Comparison of ENCODE assay signal across 8 mouse cellular contexts in the genomic region with DNA sequence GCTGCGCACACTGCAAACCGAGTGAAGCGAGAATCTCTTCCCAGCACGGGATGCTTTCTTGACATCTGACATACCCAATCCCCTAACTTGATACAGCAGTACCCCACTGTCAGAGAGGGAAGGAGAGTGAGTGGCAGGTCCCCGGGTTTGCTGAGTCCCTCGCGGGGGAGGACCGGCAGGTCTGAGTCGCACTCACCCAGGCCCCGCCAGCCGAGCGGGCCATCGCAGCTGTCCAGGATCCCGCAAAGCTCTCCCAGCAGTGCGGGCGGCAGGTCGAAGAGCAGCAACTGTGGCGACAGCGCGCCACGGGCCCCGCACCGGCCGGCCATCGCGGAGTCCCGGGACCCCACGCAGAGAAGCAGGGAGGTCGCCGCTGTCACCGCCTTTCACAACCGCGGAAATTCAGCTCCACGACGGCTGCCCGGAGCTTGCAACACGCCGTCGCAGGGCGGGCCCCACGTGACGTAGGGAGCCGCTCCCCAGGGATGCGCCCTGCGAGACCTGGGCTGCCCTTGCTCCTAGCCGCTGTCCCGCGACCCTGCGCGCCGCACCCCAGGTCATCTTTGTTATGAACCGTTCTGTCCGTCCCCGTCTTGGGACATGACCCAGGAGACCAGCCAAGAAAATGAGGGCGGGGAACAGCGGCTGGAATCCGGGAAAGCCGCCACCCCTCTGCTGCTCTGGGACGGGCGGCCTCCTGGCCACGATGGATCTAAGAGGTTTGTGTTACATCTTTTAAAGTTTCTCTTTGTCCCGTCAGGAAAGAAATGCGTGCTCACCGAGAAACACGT. TPM values are rescaled to one million over a fixed set of nuclear protein-coding genes. Genes with fewer than 3 reads are reported as not detected.
A peak's percentile ranks its signal among the peaks of the same experiment; 100 is the strongest.
DNase-seq lines count a peak whose midpoint lies in the region; ATAC-seq and TF ChIP-seq lines count a peak whose summit lies in the region.

A gene (plus strand): TSS at position 460 of the 791 bp plus-strand sequence.

- intact Hi-C loops in heart, postnatal 10 days (cut with DNase I) = loop anchor here (1.0 to 5.0 kb wide), 3 partner anchors 79 to 555 kb away; no protein-coding TSS in a partner anchor

- no peaks in the 10 kb centered on the region for H3K36me3 ChIP-seq in C2C12 (ENCODE audit: control insufficient read depth, insufficient read depth)
- H3K36me3 ChIP-seq in forebrain, embryonic 10.5 days (replicated peaks) = no peaks in the 10 kb centered on the region
- no peaks in the 10 kb centered on the region for H3K36me3 ChIP-seq in neural tube, embryonic 14.5 days (ENCODE audit: control insufficient read depth, insufficient read depth, low read length)

- TF ChIP-seq CTCF in C2C12 (IDR thresholded peaks at IDR 0.05; ENCODE audit: control insufficient read depth, insufficient read depth, insufficient read length) = no peak
- TF ChIP-seq CTCF in lung, adult 2 months (IDR thresholded peaks at IDR 0.05; ENCODE audit: insufficient read depth, low read length) = no peak

- H3K9ac ChIP-seq in neural tube, embryonic 14.5 days (replicated peaks; ENCODE audit: low read depth, low read length) = 0 out of 2 replicates have a peak within 1 kb of the TSS, but pooled peaks have one; percentile 30

- H3K4me2 ChIP-seq in neural tube, embryonic 14.5 days (ENCODE audit: low read depth, low read length) = peak within 1 kb of the TSS; percentile 57

- DNase-seq in adrenal gland, postnatal 10 days = peak; percentile 84
- DNase-seq in forebrain, embryonic 10.5 days (ENCODE audit: extremely low spot score, low spot score) = peak; percentile 47
- peak; percentile 80 for DNase-seq in heart, postnatal 10 days
- DNase-seq in kidney, postnatal 4 days = peak; percentile 72 to 80
- DNase-seq in lung, adult 2 months = peak; percentile 73
- peak; percentile 34 for DNase-seq in thymus, postnatal 0 days (ENCODE audit: low spot score)

- H3K27me3 ChIP-seq in C2C12 (ENCODE audit: control insufficient read depth, insufficient read depth, insufficient read length) = no peaks in the 10 kb centered on the region
- H3K27me3 ChIP-seq in forebrain, embryonic 10.5 days (ENCODE audit: poor library complexity, severe bottlenecking) = peaks cover 51% of the 10 kb centered on the region
- H3K27me3 ChIP-seq in neural tube, embryonic 14.5 days (ENCODE audit: control insufficient read depth, insufficient read depth, low read length) = peaks cover 3% of the 10 kb centered on the region; the same call in 1 of the 2 replicates

- WGBS in forebrain, embryonic 10.5 days = 2% methylated on average over 65 of the region's 65 CpGs
- 2% methylated on average over 65 of the region's 65 CpGs for WGBS in lung, adult 2 months
- WGBS in neural tube, embryonic 14.5 days = 1% methylated on average over 60 of the region's 65 CpGs

- H3K4me1 ChIP-seq in forebrain, embryonic 10.5 days = peaks cover 12% of the 10 kb centered on the region
- H3K4me1 ChIP-seq in lung, adult 2 months (ENCODE audit: control insufficient read depth, insufficient read depth, low read length) = no peaks in the 10 kb centered on the region
- peaks cover 6% of the 10 kb centered on the region; the same call in 1 of the 2 replicates for H3K4me1 ChIP-seq in neural tube, embryonic 14.5 days (ENCODE audit: control insufficient read depth, insufficient read depth, low read length)

- no peak within 1 kb of the TSS for H3K4me3 ChIP-seq in C2C12 (ENCODE audit: insufficient read depth, poor library complexity, severe bottlenecking)
- H3K4me3 ChIP-seq in forebrain, embryonic 10.5 days = peak within 1 kb of the TSS; percentile 56
- peak within 1 kb of the TSS; percentile 75 for H3K4me3 ChIP-seq in lung, adult 2 months (replicated peaks; ENCODE audit: extremely low read depth, low read depth, low read length)
- H3K4me3 ChIP-seq in neural tube, embryonic 14.5 days (ENCODE audit: low read depth, low read length) = peak within 1 kb of the TSS; percentile 38

- H3K9me3 ChIP-seq in forebrain, embryonic 10.5 days = no peaks in the 10 kb centered on the region
- H3K9me3 ChIP-seq in neural tube, embryonic 14.5 days (ENCODE audit: control insufficient read depth, low read length) = no peaks in the 10 kb centered on the region

- H3K79me3 ChIP-seq in C2C12 (ENCODE audit: low read depth) = no peaks in the 10 kb centered on the region

- peak; percentile 58; the same call in 1 of the 2 replicates for TF ChIP-seq POLR2A in lung, adult 2 months (IDR thresholded peaks at IDR 0.05; ENCODE audit: borderline replicate concordance, extremely low read depth, low read depth, low read length)

- no peaks in the 10 kb centered on the region for H3K79me2 ChIP-seq in C2C12 (ENCODE audit: control insufficient read depth, insufficient read depth)

- no peak within 1 kb of the TSS for H3ac ChIP-seq in C2C12 (ENCODE audit: control insufficient read depth, insufficient read length, low read depth)

- H3K27ac ChIP-seq in forebrain, embryonic 10.5 days = peak within 1 kb of the TSS; percentile 54
- H3K27ac ChIP-seq in neural tube, embryonic 14.5 days (ENCODE audit: low read depth, low read length) = no peak within 1 kb of the TSS

- ATAC-seq in neural tube, embryonic 14.5 days (ENCODE audit: low read depth) = peak; percentile 46; the same call in 1 of the 2 replicates

TF ChIP-seq in C2C12, 6 proteins besides CTCF, POLR2A, EP300 and RAD21:
- TF ChIP-seq USF1 (IDR thresholded peaks at IDR 0.05; ENCODE audit: low read depth) (no peak), MYOD1 (IDR thresholded peaks at IDR 0.05; ENCODE audit: control insufficient read depth, insufficient read length, low read depth) (no peak), MYOG (IDR thresholded peaks at IDR 0.05; ENCODE audit: control insufficient read depth, extremely low read depth, insufficient read length) (no peak), CEBPB (IDR thresholded peaks at IDR 0.05; ENCODE audit: low read depth) (no peak), FOSL1 (IDR thresholded peaks at IDR 0.05; ENCODE audit: insufficient read depth, low read length, poor library complexity, severe bottlenecking) (no peak), MAX (IDR thresholded peaks at IDR 0.05) (no peak)

RNA-seq across cellular contexts. Expression of the gene that starts here (rescaled TPM):
- 97.3 TPM for polyA plus RNA-seq in C2C12 (2012; fragmentation: generic; extraction: Trizol)
- 100 to 1,000 TPM; 116 to 117 TPM for total RNA-seq in adrenal gland, postnatal 10 days (2021)
- 83.4 and 83.9 TPM in 2 replicates for polyA plus RNA-seq in forebrain, embryonic 10.5 days (2016; fragmentation: Nextera tagmentation; extraction: Ambion mirVana)
- total RNA-seq in heart, postnatal 10 days (2021) = 100 to 1,000 TPM in 1 of 2 experiments, 10 to 100 TPM in 1; 97.7 to 106 TPM
- 173 and 232 TPM in 2 replicates for polyA plus RNA-seq in lung, adult 2 months (2012; rRNA removed)
- polyA plus RNA-seq in neural tube, embryonic 14.5 days (2014; fragmentation: Nextera tagmentation; extraction: Ambion mirVana) = 116 and 120 TPM in 2 replicates
- polyA plus RNA-seq in thymus, postnatal 0 days (2015; fragmentation: Nextera tagmentation; extraction: Ambion mirVana) = 120 and 127 TPM in 2 replicates

Comparison
In these comparisons a context has a peak if more than half of its experiments do, and no peak if none do; other contexts are left out.
1. DNase-seq: peak in every context shown above with its lines; median percentile 84 in adrenal gland, postnatal 10 days; 80 in heart, postnatal 10 days; 76 in kidney, postnatal 4 days; 73 in lung, adult 2 months; 47 in forebrain, embryonic 10.5 days; 34 in thymus, postnatal 0 days.